Mouse (Mus musculus): ENCODE measurements around the gene Fam71f1. TPM values are rescaled to one million over a fixed set of nuclear protein-coding genes. Genes with fewer than 3 reads are reported as not detected.

Gene Fam71f1
- polyA plus RNA-seq, 1 experiment: 0.47 TPM

- Histone ChIP-seq H3K4me3 (no peak overlapping the region), H3K79me2 (ENCODE audit: control insufficient read depth, insufficient read depth) (peaks cover 98% of the 10 kb centered on the region), H3K27me3 (ENCODE audit: control insufficient read depth, insufficient read depth, insufficient read length) (no peaks in the 10 kb centered on the region), H3K4me2 (ENCODE audit: low read depth) (no peak overlapping the region), H3K36me3 (ENCODE audit: control insufficient read depth, insufficient read depth) (peaks cover 30% of the 10 kb centered on the region), H3ac (ENCODE audit: control insufficient read depth, insufficient read length) (no peak overlapping the region)
- no peak for TF ChIP-seq E2F4 (IDR thresholded peaks at IDR 0.05; ENCODE audit: insufficient read depth)
- TF ChIP-seq POLR2A (IDR thresholded peaks at IDR 0.05; ENCODE audit: insufficient read length, low read depth): no peak
- TF ChIP-seq POLR2AphosphoS2 (IDR thresholded peaks at IDR 0.05; ENCODE audit: insufficient read length, low read depth): no peak
- TF ChIP-seq TCF12 (IDR thresholded peaks at IDR 0.05; ENCODE audit: insufficient read depth, poor library complexity, severe bottlenecking): no peak
- no peak for TF ChIP-seq TCF3 (IDR thresholded peaks at IDR 0.05; ENCODE audit: insufficient read length, low read depth)
Observed at GRCm38 (mm10) chr6:29352816-29353215, 33.9 kb downstream of the Fam71f1 start.

GRCm38 (mm10) chr6:29359386-29359785, 40.4 kb downstream of the Fam71f1 start:
- Histone ChIP-seq H3ac (ENCODE audit: control insufficient read depth, insufficient read length) (no peak overlapping the region), H3K4me3 (no peak overlapping the region), H3K36me3 (ENCODE audit: control insufficient read depth, insufficient read depth) (peaks cover 67% of the 10 kb centered on the region), H3K4me2 (ENCODE audit: low read depth) (no peak overlapping the region), H3K79me2 (ENCODE audit: control insufficient read depth, insufficient read depth) (peaks cover 91% of the 10 kb centered on the region), H3K27me3 (ENCODE audit: control insufficient read depth, insufficient read depth, insufficient read length) (no peaks in the 10 kb centered on the region)
- TF ChIP-seq TCF3 (IDR thresholded peaks at IDR 0.05; ENCODE audit: insufficient read length, low read depth) (no peak), TCF12 (IDR thresholded peaks at IDR 0.05; ENCODE audit: insufficient read depth, poor library complexity, severe bottlenecking) (no peak), E2F4 (IDR thresholded peaks at IDR 0.05; ENCODE audit: insufficient read depth) (no peak)

- H3K4me2 ChIP-seq (ENCODE audit: low read depth): no peak overlapping the region
- peaks cover 86% of the 10 kb centered on the region for H3K79me2 ChIP-seq (ENCODE audit: control insufficient read depth, insufficient read depth)
- H3K4me3 ChIP-seq: no peak overlapping the region
- no peak for TF ChIP-seq TCF3 (IDR thresholded peaks at IDR 0.05; ENCODE audit: insufficient read length, low read depth)
- TF ChIP-seq POLR2A (IDR thresholded peaks at IDR 0.05; ENCODE audit: insufficient read length, low read depth): no peak
- TF ChIP-seq MYOD1 (IDR thresholded peaks at IDR 0.05; ENCODE audit: control insufficient read depth in 1 of 3, insufficient read length in 2 of 3, low read depth in 2 of 3): no peak
- no peak for TF ChIP-seq USF1 (IDR thresholded peaks at IDR 0.05; ENCODE audit: low read depth)
- no peak for TF ChIP-seq TCF12 (IDR thresholded peaks at IDR 0.05; ENCODE audit: insufficient read depth, poor library complexity, severe bottlenecking)
- TF ChIP-seq SRF (IDR thresholded peaks at IDR 0.05; ENCODE audit: control insufficient read depth, insufficient read length, low read depth): no peak
- no peak for TF ChIP-seq REST (IDR thresholded peaks at IDR 0.05; ENCODE audit: insufficient read depth, insufficient read length)
- no peak for TF ChIP-seq MAX (IDR thresholded peaks at IDR 0.05; ENCODE audit: low read depth)
- no peak for TF ChIP-seq MYOG (IDR thresholded peaks at IDR 0.05; ENCODE audit: control insufficient read depth in 1 of 3, insufficient read depth in 1 of 3, insufficient read length in 2 of 3, low read depth in 2 of 3)
- no peak for TF ChIP-seq CEBPB (IDR thresholded peaks at IDR 0.05; ENCODE audit: insufficient read depth, poor library complexity, severe bottlenecking)
- no peak for TF ChIP-seq POLR2AphosphoS2 (IDR thresholded peaks at IDR 0.05; ENCODE audit: insufficient read length, low read depth)
- no peak for TF ChIP-seq E2F4 (IDR thresholded peaks at IDR 0.05; ENCODE audit: insufficient read depth)
- H3K27me3 ChIP-seq (ENCODE audit: control insufficient read depth, insufficient read depth, insufficient read length): no peaks in the 10 kb centered on the region
- no peak overlapping the region for H3ac ChIP-seq (ENCODE audit: control insufficient read depth, insufficient read length)
- peaks cover 62% of the 10 kb centered on the region for H3K36me3 ChIP-seq (ENCODE audit: control insufficient read depth, insufficient read depth)
Observed at GRCm38 (mm10) chr6:29360211-29360610, 41.3 kb downstream of the Fam71f1 start.

GRCm38 (mm10) chr6:29362246-29363128, 43.5 kb downstream of the Fam71f1 start:
- peaks cover 73% of the 10 kb centered on the region for H3K79me2 ChIP-seq (ENCODE audit: control insufficient read depth, insufficient read depth)
- H3K4me2 ChIP-seq (ENCODE audit: low read depth): peak overlapping the region; percentile 28
- H3K36me3 ChIP-seq (ENCODE audit: control insufficient read depth, insufficient read depth): peaks cover 57% of the 10 kb centered on the region
- H3ac ChIP-seq (ENCODE audit: control insufficient read depth, insufficient read length): no peak overlapping the region
- H3K4me3 ChIP-seq: no peak overlapping the region
- no peaks in the 10 kb centered on the region for H3K27me3 ChIP-seq (ENCODE audit: control insufficient read depth, insufficient read depth, insufficient read length)
- no peak for TF ChIP-seq POLR2AphosphoS2 (IDR thresholded peaks at IDR 0.05; ENCODE audit: insufficient read length, low read depth)
- no peak for TF ChIP-seq E2F4 (IDR thresholded peaks at IDR 0.05; ENCODE audit: insufficient read depth)
- TF ChIP-seq SRF (IDR thresholded peaks at IDR 0.05; ENCODE audit: control insufficient read depth, insufficient read length, low read depth): no peak
- no peak for TF ChIP-seq TCF12 (IDR thresholded peaks at IDR 0.05; ENCODE audit: insufficient read depth, poor library complexity, severe bottlenecking)
- TF ChIP-seq REST (IDR thresholded peaks at IDR 0.05; ENCODE audit: insufficient read depth, insufficient read length): no peak
- no peak for TF ChIP-seq MAX (IDR thresholded peaks at IDR 0.05; ENCODE audit: low read depth)
- TF ChIP-seq TCF3 (IDR thresholded peaks at IDR 0.05; ENCODE audit: insufficient read length, low read depth): no peak
- no peak for TF ChIP-seq POLR2A (IDR thresholded peaks at IDR 0.05; ENCODE audit: insufficient read length, low read depth)
- no peak for TF ChIP-seq USF1 (IDR thresholded peaks at IDR 0.05; ENCODE audit: low read depth)
- 0 out of 2 replicates have a peak, but pooled peaks have one; percentile 14 for TF ChIP-seq CEBPB (IDR thresholded peaks at IDR 0.05; ENCODE audit: insufficient read depth, poor library complexity, severe bottlenecking)
- TF ChIP-seq MYOD1 (IDR thresholded peaks at IDR 0.05; ENCODE audit: control insufficient read depth in 1 of 3, insufficient read length in 2 of 3, low read depth in 2 of 3): no peak
- peak in 1 of 3 experiments; percentile 17 for TF ChIP-seq MYOG (IDR thresholded peaks at IDR 0.05; ENCODE audit: control insufficient read depth in 1 of 3, insufficient read depth in 1 of 3, insufficient read length in 2 of 3, low read depth in 2 of 3)

- Histone ChIP-seq H3ac (ENCODE audit: control insufficient read depth, insufficient read length) (no peak overlapping the region), H3K4me3 (no peak overlapping the region), H3K4me2 (ENCODE audit: low read depth) (peak overlapping the region; percentile 28), H3K79me2 (ENCODE audit: control insufficient read depth, insufficient read depth) (peaks cover 70% of the 10 kb centered on the region), H3K27me3 (ENCODE audit: control insufficient read depth, insufficient read depth, insufficient read length) (no peaks in the 10 kb centered on the region), H3K36me3 (ENCODE audit: control insufficient read depth, insufficient read depth) (peaks cover 57% of the 10 kb centered on the region)
- TF ChIP-seq E2F4 (IDR thresholded peaks at IDR 0.05; ENCODE audit: insufficient read depth) (no peak), MAX (IDR thresholded peaks at IDR 0.05; ENCODE audit: low read depth) (no peak), USF1 (IDR thresholded peaks at IDR 0.05; ENCODE audit: low read depth) (no peak), SRF (IDR thresholded peaks at IDR 0.05; ENCODE audit: control insufficient read depth, insufficient read length, low read depth) (no peak), CEBPB (IDR thresholded peaks at IDR 0.05; ENCODE audit: insufficient read depth, poor library complexity, severe bottlenecking) (no peak), MYOD1 (IDR thresholded peaks at IDR 0.05; ENCODE audit: control insufficient read depth in 1 of 3, insufficient read length in 2 of 3, low read depth in 2 of 3) (no peak), POLR2A (IDR thresholded peaks at IDR 0.05; ENCODE audit: insufficient read length, low read depth) (no peak), REST (IDR thresholded peaks at IDR 0.05; ENCODE audit: insufficient read depth, insufficient read length) (no peak), TCF12 (IDR thresholded peaks at IDR 0.05; ENCODE audit: insufficient read depth, poor library complexity, severe bottlenecking) (no peak), POLR2AphosphoS2 (IDR thresholded peaks at IDR 0.05; ENCODE audit: insufficient read length, low read depth) (no peak), MYOG (IDR thresholded peaks at IDR 0.05; ENCODE audit: control insufficient read depth in 1 of 3, insufficient read depth in 1 of 3, insufficient read length in 2 of 3, low read depth in 2 of 3) (no peak), TCF3 (IDR thresholded peaks at IDR 0.05; ENCODE audit: insufficient read length, low read depth) (no peak)
Observed at GRCm38 (mm10) chr6:29363129-29363515, 44.2 kb downstream of the Fam71f1 start.
